Mouse (Mus musculus) heart, embryonic 14.5 days (tissue): Measurements from ENCODE around the gene S100a16. TPM values are rescaled to one million over a fixed set of nuclear protein-coding genes. Genes with fewer than 3 reads are reported as not detected.

Source experiments
- ATAC-seq: fragments of 200-750 bp; cut with Nextera tagmentation; 2 replicates; pipeline ENCODE4 v1.8.0; 2017; ENCODE audit warnings: low read depth, moderate TSS enrichment; ENCODE audit not compliant: insufficient number of reproducible peaks, insufficient read depth, low FRiP score
- H3K27ac ChIP-seq, 2 experiments: fragments of 200-500 bp in 1 of 2; fragments of 300-500 bp in 1 of 2; sonication (generic) in 1 of 2; replicated peaks in 1 of 2; 2 replicates each; pipeline ENCODE4 v1.5.1; 2012 to 2014; ENCODE audit warnings: low read depth in 2 of 2, low read length in 2 of 2, control low read depth in 1 of 2, mild to moderate bottlenecking in 1 of 2, mixed read lengths in 1 of 2; ENCODE audit not compliant: control insufficient read depth in 1 of 2, insufficient read depth in 1 of 2
- H3K27me3 ChIP-seq: fragments of 300-500 bp; sonication (generic); 2 replicates; pipeline ENCODE4 v1.6.1; 2014; ENCODE audit warnings: mild to moderate bottlenecking, low read length, control low read depth; ENCODE audit not compliant: control insufficient read depth, insufficient read depth
- H3K36me3 ChIP-seq: fragments of 300-500 bp; sonication (generic); 2 replicates; pipeline ENCODE4 v1.6.1; 2014; ENCODE audit warnings: mild to moderate bottlenecking, control low read depth, low read length, mixed read lengths; ENCODE audit not compliant: control insufficient read depth, insufficient read depth
- H3K4me1 ChIP-seq, 2 experiments: fragments of 200-500 bp in 1 of 2; fragments of 300-500 bp in 1 of 2; sonication (generic) in 1 of 2; 2 replicates each; pipeline ENCODE4 v1.6.1; 2012 to 2014; ENCODE audit warnings: low read length in 2 of 2, control low read depth in 1 of 2, mixed read lengths in 1 of 2; ENCODE audit not compliant: control insufficient read depth in 2 of 2, insufficient read depth in 2 of 2
- H3K4me2 ChIP-seq: fragments of 300-500 bp; sonication (generic); 2 replicates; pipeline ENCODE4 v1.6.1; 2014; ENCODE audit warnings: mild to moderate bottlenecking, low read length
- H3K4me3 ChIP-seq, 2 experiments: fragments of 200-500 bp in 1 of 2; fragments of 300-500 bp in 1 of 2; sonication (generic) in 1 of 2; 2 replicates each; pipeline ENCODE4 v1.5.1; 2012 to 2014; ENCODE audit warnings: low read length in 2 of 2, mild to moderate bottlenecking in 2 of 2, control low read depth in 1 of 2, low read depth in 1 of 2, moderate library complexity in 1 of 2; ENCODE audit not compliant: control insufficient read depth in 1 of 2, insufficient read depth in 1 of 2
- H3K9ac ChIP-seq: fragments of 300-500 bp; sonication (generic); 2 replicates; pipeline ENCODE4 v1.6.1; 2014; ENCODE audit warnings: mild to moderate bottlenecking, low read length
- H3K9me3 ChIP-seq: fragments of 300-500 bp; sonication (generic); 2 replicates; pipeline ENCODE4 v1.6.1; 2016; ENCODE audit warnings: low read length, control low read depth; ENCODE audit not compliant: control insufficient read depth
- WGBS: fragments of 180-500 bp; shearing (Covaris S2); extraction: QIAGEN DNeasy Blood & Tissue Kit; methylation state at CpG from one replicate; pipeline ENCODE4 v1.1.7; 2014; 5-methylcytosine and 5-hydroxymethylcytosine counted together
- polyA plus RNA-seq: library from polyadenylated mRNA; unstranded; fragments of >200 nt; fragmentation: Nextera tagmentation; extraction: Ambion mirVana; gene quantifications from 2 replicates; pipeline ENCODE4 v1.2.1, GENCODE M21; 2014

S100a16 gene
- polyA plus RNA-seq, 1 experiment from 2014 or later: 84.0 TPM

DNA sequence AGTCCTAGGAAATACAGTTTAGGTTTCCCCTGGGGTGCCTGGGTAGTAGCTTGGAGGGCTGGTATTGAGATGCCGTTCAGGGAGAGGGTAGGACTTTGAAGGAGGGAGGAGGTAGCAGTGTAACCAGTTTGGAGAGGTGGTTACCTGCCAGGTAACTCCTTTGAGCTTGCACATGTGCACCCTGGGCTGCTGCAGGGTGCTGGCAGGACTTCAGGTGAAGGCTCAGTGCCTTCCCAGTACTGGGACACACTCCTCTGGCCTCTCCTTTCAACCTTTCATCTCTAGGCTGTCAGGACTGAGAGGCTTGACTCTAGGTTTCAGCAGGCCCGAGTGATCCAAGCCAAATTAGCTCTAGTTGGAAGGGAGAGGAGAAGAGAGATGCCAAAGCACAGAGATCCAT, 11.0 kb upstream of the S100a16 start:
- 0 out of 4 replicates have a peak, but pooled peaks cover 0 to 6% of the 10 kb centered on the region in 2 experiments for H3K4me1 ChIP-seq
- H3K4me2 ChIP-seq: no peak overlapping the region
- H3K9ac ChIP-seq: no peak overlapping the region
- ATAC-seq: no peak
- WGBS: 76% methylated on average over 2 of the region's 2 CpGs
- H3K4me3 ChIP-seq: no peak overlapping the region
- H3K27ac ChIP-seq: no peak overlapping the region
- H3K27me3 ChIP-seq: no peaks in the 10 kb centered on the region
- H3K9me3 ChIP-seq: no peaks in the 10 kb centered on the region
- H3K36me3 ChIP-seq: peaks cover 17% of the 10 kb centered on the region; the same call in 1 of the 2 replicates

DNA sequence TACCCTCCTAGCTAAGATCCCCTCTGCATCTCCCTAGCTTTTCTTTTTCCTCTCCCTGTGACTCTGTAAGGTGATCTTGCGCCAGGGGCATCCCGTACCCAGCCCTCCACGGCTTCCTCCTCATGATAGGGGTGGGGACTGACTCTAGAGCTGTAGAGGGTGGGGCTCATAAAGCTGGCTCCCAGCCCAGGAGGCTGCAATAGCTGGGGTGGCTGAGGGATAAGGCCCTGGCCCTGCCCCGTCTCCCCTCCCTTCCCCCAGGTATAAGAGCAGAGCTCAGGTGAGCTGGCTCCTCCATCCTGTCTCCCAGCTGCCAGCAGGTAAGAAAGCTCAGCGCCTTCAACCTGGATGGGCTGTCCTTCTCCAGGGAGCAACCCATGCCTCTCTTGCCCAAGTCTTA, 10.5 kb upstream of the S100a16 start, which contains the start of gene S100a14:
TSS of gene S100a14 (plus strand) at position 277 of the 400 bp plus-strand sequence.
- Histone ChIP-seq H3K27me3 (no peaks in the 10 kb centered on the region), H3K9ac (no peak within 1 kb of the TSS), H3K4me3 (no peak within 1 kb of the TSS), H3K9me3 (no peaks in the 10 kb centered on the region), H3K4me1 (0 out of 4 replicates have a peak, but pooled peaks cover 0 to 6% of the 10 kb centered on the region in 2 experiments), H3K36me3 (peaks cover 16% of the 10 kb centered on the region; the same call in 1 of the 2 replicates), H3K27ac (no peak within 1 kb of the TSS), H3K4me2 (no peak within 1 kb of the TSS)
- WGBS: 42% methylated on average over 5 of the region's 5 CpGs
- peak; percentile 48; the same call in 1 of the 2 replicates for ATAC-seq

DNA sequence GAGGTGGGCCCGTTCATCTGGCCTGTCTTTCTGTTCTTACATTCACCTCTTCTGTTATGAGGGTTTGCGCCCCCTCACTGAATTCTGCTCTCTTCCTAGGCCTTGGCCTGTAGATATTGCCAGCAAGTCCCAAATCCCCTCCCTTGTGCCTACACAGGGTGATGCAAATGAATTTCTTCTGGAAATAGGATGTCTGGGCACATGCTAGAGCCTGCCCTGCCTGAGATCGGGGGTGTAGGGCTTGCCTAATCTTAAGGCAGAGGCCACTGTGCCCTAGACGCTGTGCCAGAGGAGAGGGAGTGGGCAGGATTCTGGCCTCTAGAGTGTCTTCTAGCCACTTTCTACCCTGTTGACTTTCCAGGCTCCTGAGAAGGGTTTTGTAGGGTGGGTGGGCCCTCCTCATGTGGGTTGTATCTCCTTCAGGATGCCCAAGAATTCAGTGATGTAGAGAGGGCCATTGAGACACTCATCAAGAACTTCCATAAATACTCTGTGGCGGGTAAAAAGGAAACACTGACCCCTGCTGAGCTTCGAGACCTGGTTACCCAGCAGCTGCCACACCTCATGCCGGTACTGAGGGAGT, 9.7 kb upstream of the S100a16 start:
- ATAC-seq: no peak
- Histone ChIP-seq H3K27ac (no peak overlapping the region), H3K9me3 (no peaks in the 10 kb centered on the region), H3K36me3 (peaks cover 16% of the 10 kb centered on the region; the same call in 1 of the 2 replicates), H3K4me3 (no peak overlapping the region), H3K4me2 (no peak overlapping the region), H3K4me1 (0 out of 4 replicates have a peak, but pooled peaks cover 0 to 6% of the 10 kb centered on the region in 2 experiments), H3K9ac (no peak overlapping the region), H3K27me3 (no peaks in the 10 kb centered on the region)
- 79% methylated on average over 7 of the region's 7 CpGs for WGBS

DNA sequence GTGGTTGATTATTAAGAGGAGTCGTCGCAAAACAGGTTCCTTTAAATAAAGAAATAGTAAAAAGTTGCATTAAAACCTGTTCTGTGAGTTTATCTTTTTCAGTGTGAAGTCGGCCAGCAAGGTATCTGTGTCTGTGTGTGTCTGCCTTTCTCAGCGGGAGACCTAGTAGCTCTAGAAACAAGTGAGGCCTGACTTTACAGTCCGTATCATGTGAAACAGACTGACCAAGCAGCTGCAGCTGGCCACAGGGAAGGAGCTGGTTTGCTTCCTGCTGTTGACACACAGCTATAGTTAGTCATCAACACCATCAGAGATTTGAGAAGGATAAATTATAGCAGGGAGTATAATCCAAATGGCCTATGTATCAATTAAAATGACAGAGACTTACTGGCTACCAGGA, 5.3 kb upstream of the S100a16 start:
- H3K36me3 ChIP-seq: no peaks in the 10 kb centered on the region
- whole genome bisulfite sequencing: 69% methylated on average over 5 of the region's 5 CpGs
- no peak overlapping the region for H3K9ac ChIP-seq
- no peaks in the 10 kb centered on the region for H3K27me3 ChIP-seq
- H3K9me3 ChIP-seq: no peaks in the 10 kb centered on the region
- H3K27ac ChIP-seq: no peak overlapping the region
- no peaks in the 10 kb centered on the region for H3K4me1 ChIP-seq
- H3K4me2 ChIP-seq: no peak overlapping the region
- no peak overlapping the region for H3K4me3 ChIP-seq
- no peak for ATAC-seq

DNA sequence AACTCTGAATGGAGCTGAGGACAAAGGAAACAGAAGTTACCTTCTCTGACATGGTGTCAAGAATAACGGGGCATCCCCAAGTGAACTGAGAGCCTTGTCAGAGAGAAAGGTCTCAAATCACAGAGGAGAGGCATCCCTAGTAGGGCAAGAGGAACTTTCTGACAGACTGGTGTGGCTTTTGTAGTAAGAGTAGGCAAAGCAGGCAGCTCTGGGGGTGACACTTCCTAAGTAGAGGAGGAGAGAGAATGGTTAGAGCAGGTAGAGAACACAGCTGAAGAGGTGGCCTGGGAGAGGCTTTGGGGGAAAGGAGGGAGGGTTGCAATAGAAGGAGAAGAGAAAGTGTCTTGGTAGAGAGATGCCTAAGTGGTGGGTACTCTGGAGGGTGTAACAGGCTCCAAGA, 1.6 kb upstream of the S100a16 start:
- 58% methylated on average over 1 of the region's 1 CpGs for WGBS
- Histone ChIP-seq H3K4me1 (peaks cover 0 to 2% of the 10 kb centered on the region in 2 experiments; a peak in 1 of 4 replicates), H3K9me3 (no peaks in the 10 kb centered on the region), H3K36me3 (no peaks in the 10 kb centered on the region), H3K9ac (no peak overlapping the region), H3K4me2 (no peak overlapping the region), H3K27ac (no peak overlapping the region), H3K27me3 (peaks cover 5% of the 10 kb centered on the region; the same call in 1 of the 2 replicates), H3K4me3 (no peak overlapping the region)
- ATAC-seq: no peak

DNA sequence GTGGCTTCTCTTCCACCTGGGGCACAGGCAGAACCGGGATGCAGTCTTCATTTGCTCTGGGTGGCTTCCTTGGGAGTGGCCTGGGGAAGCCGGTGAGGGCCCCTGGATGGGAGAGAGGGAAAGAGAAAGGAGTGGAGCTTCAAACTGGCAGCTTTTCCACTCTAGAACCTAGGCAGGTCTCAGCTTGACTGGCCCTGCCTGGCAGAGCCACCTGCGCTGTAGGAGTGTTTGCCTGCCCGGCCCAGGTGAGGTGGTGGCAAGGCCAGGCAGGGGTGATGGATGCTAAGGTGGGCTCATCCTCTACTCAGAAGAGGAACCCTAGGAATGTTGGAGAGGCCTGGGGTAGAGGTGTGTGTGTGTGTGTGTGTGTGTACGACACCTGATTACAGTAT, 847 bp downstream of the S100a16 start:
- no peak for ATAC-seq
- H3K4me2 ChIP-seq: peak overlapping the region; percentile 12; the same call in 1 of the 2 replicates
- peak overlapping the region; percentile 27; the same call in 1 of the 2 replicates for H3K9ac ChIP-seq
- no peaks in the 10 kb centered on the region for H3K36me3 ChIP-seq
- no peaks in the 10 kb centered on the region for H3K9me3 ChIP-seq
- H3K27ac ChIP-seq: no peak overlapping the region
- H3K4me3 ChIP-seq: no peak overlapping the region
- H3K4me1 ChIP-seq: peaks cover 0 to 8% of the 10 kb centered on the region in 2 experiments; a peak in 1 of 4 replicates
- WGBS: 77% methylated on average over 5 of the region's 5 CpGs
- peaks cover 5% of the 10 kb centered on the region; the same call in 1 of the 2 replicates for H3K27me3 ChIP-seq

DNA sequence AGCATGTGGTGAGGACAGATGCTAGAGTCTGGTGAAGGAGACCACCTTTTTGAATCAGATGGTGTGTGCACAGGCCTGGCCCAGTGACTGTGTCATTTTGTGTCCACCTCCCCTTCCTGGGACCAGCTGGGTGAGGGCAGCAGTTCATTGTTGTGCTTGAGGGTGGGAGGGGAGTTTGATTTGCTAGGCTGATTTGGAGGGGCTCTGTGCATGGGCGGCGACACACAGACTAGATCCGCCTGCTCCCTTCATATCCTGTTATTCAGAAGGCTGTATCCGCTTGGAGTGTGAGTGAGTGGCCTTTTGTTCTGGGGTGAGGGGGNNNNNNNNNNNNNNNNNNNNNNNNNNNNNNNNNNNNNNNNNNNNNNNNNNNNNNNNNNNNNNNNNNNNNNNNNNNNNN, 3.9 kb downstream of the S100a16 start:
- Histone ChIP-seq H3K4me2 (peak overlapping the region; percentile 49), H3K27me3 (peaks cover 5% of the 10 kb centered on the region; the same call in 1 of the 2 replicates), H3K9ac (peak overlapping the region; percentile 50), H3K9me3 (no peaks in the 10 kb centered on the region), H3K4me1 (peaks cover 0 to 8% of the 10 kb centered on the region in 2 experiments; a peak in 1 of 4 replicates), H3K36me3 (no peaks in the 10 kb centered on the region), H3K4me3 (peak overlapping the region; percentile 21 to 24; a peak in 3 of 4 replicates), H3K27ac (peak overlapping the region; percentile 45 to 55)
- ATAC-seq: no peak; the same call in 1 of the 2 replicates
- WGBS: 64% methylated on average over 4 of the region's 4 CpGs
